Mouse (Mus musculus): ENCODE measurements at regions not wholly inside any gene's neighbourhood (a gene's known extent, or its start where the extent isn't known, plus 50 kb on each side); places are given as distances from the start of the nearest gene placed in this dataset.
A peak's percentile ranks its signal among the peaks of the same experiment; 100 is the strongest.
"Not testable (repeated sequence)": the region's sequence is repeated elsewhere in the genome, so short reads cannot be mapped to it uniquely, and the experiment has no call there.

- no peak for DNase-seq
Measured at GRCm38 (mm10) chr17:31732176-31732880, 54.7 kb downstream of the Cryaa start.

DNA sequence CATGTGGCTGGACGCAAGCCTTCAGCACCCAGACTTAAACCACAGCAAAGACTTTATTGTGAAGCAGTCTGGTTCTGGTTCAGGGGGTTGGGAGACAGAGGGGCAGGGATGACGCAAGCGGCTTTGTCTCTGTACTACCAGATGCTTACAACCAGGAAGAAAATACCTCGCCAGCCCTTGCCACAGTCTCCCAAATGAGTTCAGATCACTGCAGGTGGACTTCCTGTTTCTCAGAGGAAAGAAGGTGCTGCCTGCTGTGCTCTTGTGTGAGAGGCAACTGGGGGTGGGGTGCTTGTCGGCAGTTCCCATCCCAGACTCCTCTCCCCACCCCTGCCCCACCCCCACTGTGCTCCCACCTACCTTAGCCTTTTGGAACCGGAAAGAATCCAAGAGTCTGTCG lies 56.9 kb downstream of the Cryaa start:
- DNase-seq = no peak

DNA sequence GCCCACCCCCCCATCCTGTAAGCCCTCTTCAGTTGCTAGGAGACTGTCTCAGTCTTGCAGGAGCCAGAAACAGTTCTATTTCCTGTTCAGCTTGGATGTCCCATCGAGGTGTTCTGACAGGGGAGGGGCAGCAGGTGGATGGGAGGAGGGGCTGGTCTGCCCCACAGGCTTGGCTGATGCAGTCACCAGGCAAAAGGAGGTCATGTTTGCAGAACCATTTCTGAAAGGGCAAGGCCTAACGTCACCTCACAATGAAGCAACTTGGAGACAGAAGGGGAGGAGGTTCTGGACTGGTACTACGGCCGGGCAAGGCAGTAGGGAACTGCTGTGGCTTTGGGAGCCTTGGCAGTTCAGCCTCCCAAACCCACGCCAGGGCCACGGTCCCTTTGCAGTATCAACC lies 59.1 kb downstream of the Cryaa start:
- no peak for DNase-seq

GRCm38 (mm10) chr17:31738249-31738648 lies 60.6 kb downstream of the Cryaa start:
- no peak for DNase-seq

DNA sequence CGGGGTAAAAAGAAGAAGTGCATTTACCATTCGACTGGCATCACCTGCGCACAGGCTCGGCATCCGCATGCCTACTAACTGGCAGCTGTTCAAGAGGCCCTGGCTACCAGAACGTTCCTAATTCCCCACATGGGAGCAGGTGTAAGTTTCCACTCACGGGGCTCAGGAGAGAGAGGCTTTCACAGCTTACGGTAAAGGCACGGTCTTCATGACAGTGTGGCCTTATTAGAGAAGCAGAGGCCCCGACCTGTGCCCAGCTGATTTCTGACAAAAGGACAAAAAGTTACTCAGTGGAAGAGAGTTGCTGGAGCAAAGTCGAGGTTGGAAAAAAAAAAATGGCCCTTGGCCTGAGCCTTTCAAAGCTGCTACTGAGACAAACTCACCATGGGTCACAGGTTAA lies 62.0 kb downstream of the Cryaa start:
- DNase-seq = no peak

DNA sequence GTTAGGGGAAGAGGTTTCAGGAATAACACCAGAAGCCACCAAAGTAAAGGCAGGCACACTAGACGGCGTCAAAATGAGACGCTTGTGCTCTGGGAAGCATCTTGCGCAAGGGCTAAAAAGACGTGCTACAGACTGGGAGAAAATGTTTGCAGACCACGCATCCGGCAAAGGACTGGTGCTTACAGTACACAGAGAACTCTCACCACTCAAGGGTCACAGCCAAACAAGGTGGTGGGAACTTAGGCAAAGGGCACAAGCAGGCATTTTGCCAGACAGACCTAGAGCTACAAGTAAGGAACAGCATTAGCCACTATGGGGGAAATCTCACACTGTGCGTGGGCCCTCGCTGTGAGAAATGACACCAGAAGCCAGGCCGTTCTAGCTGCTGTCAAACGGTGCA lies 62.5 kb downstream of the Cryaa start:
- DNase-seq = no peak

GRCm38 (mm10) chr17:31743656-31744055 lies 66.0 kb downstream of the Cryaa start:
- DNase-seq = no peak

DNA sequence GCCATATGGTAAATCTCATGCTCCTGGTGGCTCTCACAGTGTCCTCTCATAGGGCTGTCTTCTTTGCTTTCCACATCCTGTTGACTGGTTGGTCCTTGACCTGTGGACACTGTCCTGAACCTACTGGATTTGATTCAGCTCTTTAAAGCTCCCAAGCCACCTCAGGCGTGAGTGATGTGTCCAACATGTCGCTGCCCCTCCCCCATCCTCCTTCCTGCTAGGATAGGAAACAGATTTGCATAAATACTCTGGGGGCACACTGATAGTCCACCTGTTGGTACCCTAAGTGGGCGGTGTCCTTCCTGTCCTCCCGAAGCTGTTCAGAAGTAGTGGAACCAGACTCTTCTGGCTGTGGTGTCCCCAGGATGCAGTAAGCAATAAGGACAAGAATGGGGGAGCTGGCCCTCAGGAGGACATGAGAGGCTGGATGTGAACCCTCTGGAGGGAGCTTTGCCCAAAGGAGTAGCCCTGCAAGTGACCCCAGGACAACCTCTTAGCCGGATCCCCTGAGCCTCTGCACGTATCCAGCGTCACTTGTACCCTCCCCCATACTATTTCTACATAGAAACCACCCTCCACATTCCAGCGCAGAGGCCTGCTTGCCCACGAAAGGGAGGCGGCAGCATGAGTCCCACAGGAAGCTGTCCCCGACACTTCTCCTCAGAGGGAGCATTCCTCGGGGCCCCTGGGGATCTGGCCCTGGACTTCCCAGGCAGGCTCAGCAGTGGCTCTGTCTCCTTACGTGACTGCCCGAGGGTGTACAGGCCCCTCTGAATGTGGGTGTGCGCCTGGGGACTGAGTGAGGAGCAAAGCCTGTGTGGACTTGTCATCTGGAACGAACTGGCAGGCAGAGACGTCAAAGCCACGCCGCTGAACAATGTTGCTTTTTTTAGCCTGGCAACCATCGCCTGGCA lies 68.8 kb downstream of the Cryaa start:
- DNase-seq = peak; percentile 41

DNA sequence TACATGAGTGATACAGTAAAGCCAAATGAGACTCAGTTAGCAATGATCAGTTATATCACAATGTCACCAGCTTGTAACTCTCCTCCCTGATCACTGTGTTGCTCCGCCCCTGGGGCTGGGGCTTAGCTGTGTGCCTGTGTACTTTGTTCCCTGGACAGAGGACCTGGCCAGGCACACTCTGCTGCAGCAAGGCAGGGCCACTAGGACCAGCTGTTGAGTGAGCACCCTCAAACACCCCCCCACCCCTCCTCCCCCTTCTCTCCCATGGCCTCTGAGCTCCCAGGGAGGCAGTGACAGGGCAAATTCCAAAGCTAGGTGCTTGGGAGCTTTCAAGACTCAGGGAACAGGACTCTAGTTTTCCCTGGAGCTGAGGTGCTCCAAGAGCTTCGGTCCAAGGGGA lies 70.0 kb downstream of the Cryaa start:
- DNase-seq = no peak

DNA sequence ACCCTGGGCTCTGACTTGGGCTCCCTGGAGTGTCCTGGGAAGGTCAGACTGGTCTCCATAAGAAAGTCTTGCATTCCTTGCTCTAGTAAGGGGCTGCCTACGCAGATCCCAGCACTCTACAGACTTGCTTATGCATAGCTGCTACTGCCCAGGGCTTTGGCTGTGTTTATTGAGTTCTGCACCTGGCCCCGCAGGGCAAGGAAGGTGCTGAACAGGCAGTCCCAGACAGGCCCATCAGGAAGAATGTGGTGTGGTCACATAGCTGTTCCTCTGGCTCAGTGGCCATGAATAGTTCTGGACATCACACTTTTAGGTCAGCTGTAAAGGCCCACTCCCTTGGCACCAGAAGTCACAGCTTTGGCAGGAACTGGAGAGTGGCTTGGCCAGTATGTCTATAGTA lies 70.6 kb downstream of the Cryaa start:
- no peak for DNase-seq

DNA sequence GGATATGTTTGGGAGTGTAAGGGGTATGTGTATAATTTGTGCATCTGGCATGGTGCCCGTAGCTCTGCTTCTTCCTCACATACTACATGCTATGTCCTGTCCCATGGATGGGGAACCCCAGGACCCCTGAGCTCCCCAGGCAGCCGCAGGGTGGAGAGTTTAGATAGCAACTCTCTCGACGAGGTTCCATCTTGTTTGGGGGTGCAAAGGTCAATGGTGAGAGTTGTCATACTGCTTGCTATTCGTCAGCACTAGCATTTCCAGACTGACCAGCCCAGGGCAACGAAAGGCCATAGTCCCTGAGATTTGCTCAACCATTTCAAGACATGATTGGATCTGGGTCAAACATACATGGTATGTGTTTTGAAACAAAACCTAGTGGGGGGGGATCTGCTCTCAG lies 71.4 kb downstream of the Cryaa start:
- DNase-seq = no peak

DNA sequence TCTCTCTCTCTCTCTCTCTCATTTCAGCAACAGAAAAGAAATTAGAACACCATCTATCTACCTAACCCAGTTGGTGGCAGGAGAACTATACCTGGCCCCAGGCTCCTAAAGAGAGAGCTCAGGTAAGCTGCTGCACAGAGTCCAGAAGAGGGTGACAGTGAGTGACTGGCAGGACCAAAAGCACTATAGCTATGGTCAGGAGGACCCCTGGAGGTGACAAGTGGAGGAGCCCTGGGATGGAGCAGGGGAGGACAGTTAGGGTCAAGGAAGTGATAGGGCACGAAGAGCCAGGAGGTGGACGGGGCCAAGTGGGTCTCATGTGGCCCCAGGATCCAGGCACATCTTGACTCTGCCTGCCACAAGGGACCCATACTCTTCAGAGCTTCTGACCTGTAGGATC lies 73.7 kb downstream of the Cryaa start:
- DNase-seq = no peak

GRCm38 (mm10) chr17:31753113-31753858 lies 75.7 kb downstream of the Cryaa start:
- DNase-seq = no peak

DNA sequence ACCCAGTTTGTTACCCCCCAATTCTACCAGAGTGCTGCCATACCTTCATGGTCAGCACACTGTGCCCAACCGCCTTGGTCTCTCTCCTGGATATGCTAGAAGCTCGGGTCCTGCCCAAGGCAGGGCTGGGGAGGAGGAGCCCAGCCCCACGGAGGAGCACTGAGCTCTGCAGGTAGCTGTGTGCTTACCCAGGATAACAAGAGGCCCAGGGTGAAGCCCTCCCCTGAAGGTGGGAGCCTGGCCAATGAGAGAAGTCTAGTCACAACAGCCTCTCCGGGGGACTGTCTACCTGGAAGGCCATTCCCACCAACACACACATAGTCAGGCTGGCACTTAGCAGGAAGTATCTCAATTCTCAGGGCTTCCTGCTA lies 76.2 kb downstream of the Cryaa start:
- DNase-seq = no peak

- DNase-seq = no peak
Measured at GRCm38 (mm10) chr17:31760465-31760864, 82.9 kb downstream of the Cryaa start.

DNA sequence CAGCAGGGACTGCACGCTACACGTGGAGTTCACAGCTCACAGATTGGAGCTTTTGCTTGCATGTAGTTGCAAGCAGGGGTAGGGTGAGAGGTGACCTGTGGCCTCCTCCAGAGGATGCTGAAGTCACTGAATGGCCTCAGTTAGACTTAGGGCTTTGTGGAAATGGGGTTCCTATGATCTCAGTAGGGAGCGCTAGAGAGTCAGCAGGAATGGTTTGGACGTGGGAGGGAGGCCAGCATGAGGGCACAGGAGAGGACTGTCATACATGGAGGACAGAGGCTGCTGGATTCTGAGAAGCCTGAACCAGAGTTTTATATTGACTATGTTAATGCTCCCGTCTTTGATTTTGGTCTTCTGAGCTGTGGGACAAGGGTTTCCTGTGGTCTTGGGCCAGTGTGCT lies 85.5 kb downstream of the Cryaa start:
- no peak for DNase-seq

DNA sequence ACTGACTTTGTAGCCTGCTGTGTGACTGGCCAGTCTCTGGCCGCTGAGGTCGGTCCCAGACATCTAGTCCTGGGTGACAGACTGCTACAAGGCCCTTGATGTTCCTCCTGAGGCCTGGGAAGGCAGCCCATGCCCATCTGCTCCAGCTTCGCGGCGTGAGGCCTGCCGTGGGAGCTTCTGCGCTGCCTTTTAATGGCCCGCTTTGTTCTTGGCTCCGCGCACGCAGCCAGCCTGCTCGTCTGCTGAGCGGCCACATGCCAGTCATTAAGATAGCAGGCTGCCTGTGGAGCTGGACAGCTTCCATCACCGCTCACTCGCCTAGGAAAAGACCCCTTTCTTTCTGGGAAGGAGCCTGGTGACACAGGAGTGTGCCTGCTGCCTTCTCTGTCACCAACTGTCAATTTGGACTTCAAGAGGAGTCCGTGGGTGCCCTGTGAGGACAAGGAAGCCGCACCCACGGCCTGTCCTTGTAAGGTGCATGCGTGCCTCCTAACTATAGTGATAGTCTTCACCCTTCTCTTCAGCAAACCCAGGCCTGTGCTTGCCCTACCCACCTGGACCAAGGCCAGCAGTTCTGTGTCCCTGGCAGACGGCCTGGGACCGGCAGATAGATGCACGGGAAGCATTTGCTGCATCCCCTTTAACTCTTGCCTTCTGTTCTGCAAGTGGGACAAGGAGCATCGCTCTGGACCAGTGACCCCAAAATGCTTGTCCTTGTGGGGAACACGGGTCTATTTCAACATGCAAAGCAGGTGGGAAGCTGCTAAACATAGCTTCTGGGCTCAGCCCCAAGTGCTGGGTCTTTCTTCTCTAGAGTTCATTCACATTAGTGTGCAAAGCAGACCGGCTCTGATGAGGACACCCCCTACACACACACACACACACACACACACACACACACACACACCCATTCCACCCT lies 88.6 kb downstream of the Sik1 start:
- DNase-seq = peak; percentile 79

GRCm38 (mm10) chr17:31772201-31772820 lies 83.3 kb downstream of the Sik1 start:
- no peak for DNase-seq

DNA sequence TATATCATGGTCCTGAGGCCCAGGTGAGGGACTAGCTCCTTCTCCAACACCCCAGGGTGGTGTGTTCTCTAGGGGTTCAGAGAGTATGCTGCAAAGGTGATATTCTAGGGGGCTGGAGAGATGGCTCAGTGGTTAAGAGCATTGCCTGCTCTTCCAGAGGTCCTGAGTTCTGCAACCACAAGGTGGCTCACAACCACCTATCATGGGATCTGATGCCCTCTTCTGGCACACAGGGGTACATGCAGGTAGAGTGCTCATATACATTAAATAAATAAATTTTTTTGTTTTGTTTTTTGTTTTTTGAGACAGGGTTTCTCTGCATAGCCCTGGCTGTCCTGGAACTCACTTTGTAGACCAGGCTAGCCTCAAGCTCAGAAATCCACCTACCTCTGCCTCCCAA lies 81.7 kb downstream of the Sik1 start:
- DNase-seq = not testable (repeated sequence)

DNA sequence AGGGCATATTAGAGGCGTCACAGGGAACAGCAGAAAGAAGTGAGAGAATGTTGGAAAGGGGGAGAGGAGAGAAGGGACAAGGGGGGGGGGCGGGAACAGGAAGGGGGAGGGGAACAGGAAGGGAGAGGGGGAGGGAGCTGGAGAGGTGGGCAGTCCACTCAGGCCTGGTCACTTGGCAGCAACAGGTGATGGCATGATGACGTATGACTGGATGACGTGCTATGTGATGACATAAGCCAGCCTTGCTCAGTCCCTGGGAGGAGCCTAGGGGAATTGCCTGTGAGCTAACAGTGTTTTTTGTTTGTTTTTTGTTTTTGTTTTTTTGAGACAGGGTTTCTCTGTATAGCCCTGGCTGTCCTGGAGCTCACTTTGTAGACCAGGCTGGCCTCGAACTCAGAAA lies 80.6 kb downstream of the Sik1 start:
- no peak for DNase-seq

DNA sequence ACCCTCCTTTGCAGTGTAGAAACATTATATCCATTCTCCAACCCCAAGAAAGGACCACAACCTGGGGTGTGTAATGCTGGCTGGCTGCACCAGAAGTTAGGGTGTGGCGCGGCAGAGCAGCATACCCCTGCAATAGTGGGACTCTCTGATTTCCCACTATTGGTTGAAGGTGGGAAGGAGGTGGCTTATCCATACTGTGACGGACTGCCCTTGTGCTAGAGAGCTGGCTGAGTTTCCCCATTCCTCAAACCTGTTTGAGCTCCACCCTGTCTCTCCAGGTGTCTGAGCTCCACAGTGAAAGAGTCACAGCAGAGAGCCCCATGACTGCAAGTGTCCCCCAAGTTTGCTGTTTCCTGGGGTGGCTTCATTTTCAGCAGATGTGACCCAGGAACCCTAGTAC lies 79.6 kb downstream of the Sik1 start:
- no peak for DNase-seq

- peak; percentile 70 for DNase-seq
Measured at GRCm38 (mm10) chr17:31776949-31777607, 78.5 kb downstream of the Sik1 start.

Data from embryo, embryonic 11 days (tissue).